In the genomic region with DNA sequence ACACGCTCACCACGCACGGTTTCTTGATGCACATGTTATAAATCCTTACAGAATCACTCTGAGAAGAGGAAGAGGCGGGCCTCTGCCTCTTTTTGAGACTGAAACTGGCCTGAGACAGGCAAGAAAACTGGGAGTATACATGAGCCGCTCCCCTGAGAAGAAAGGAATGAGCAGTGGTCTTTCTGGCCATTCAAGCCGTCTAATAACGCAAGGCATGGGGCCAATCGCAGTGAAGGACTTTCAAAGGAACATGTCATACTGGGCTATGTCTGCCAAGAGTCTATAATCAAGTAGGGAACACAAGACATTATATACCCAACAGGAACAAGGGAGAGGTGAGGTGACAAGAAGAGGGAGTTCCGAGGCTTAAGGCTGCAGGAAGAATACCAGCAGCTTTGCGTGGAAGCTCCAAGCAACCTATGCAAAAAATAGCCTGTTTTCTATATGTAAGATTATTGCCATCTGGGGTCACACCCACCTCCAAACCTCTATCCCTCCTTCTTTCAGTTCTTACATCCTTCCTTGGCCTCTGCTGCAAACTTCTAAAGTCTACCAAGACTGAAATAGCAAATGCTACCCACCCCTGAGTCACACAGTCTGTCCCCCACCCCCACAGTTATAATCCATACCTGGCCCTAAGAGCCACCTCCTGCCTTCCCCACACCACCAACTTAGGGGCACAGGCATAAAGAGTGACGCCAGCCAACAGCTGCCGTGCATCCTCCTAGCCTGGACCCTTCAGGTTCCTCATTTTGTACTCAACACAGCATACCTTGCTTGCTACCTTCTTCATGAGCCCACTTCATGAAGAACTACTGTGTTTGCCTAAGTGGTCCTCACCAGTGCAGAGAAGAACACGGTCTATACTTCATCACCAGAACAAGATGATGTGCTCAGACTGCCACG, we compare ENCODE assay signal across 16 mouse cellular contexts.
DNase-seq lines count a peak whose midpoint lies in the region; ATAC-seq lines count a peak whose summit lies in the region.
"Had no signal": no experiment of that assay in that cellular context is flagged by ENCODE, and none has a peak within 500 bp of the region (broad histone marks: within the 10 kb centered on the region; RNA-seq: fewer than 3 reads in every experiment).

No protein-coding gene starts in this region.

- H3K27me3 ChIP-seq in embryonic facial prominence, embryonic 12.5 days = no peaks in the 10 kb centered on the region
- H3K27me3 ChIP-seq in embryonic facial prominence, embryonic 10.5 days (replicated peaks; ENCODE audit: low read depth, poor library complexity, severe bottlenecking) = no peaks in the 10 kb centered on the region
- no peaks in the 10 kb centered on the region for H3K27me3 ChIP-seq in heart, embryonic 16.5 days (ENCODE audit: control insufficient read depth, insufficient read depth, low read length)
- H3K27me3 ChIP-seq in midbrain, embryonic 10.5 days (ENCODE audit: low read depth, poor library complexity, severe bottlenecking) = no peaks in the 10 kb centered on the region
- no peaks in the 10 kb centered on the region for H3K27me3 ChIP-seq in midbrain, embryonic 16.5 days (ENCODE audit: control insufficient read depth, insufficient read depth, low read depth, low read length)
- H3K27me3 ChIP-seq: hindbrain, embryonic 15.5 days; megakaryocyte, embryonic 14.5 days had no signal

- DNase-seq in embryonic facial prominence, embryonic 10.5 days (ENCODE audit: low spot score) = no peak
- DNase-seq in heart, postnatal 10 days = no peak
- DNase-seq in midbrain, embryonic 10.5 days (ENCODE audit: low spot score) = no peak
- peak; percentile 48 for DNase-seq in telencephalon, adult 2 months (ENCODE audit: low read depth, low spot score)
- DNase-seq in testis, postnatal 10 days (ENCODE audit: low spot score) = no peak
- DNase-seq: cerebellum, adult 2 months; heart, postnatal 14 days; liver, postnatal 0 days; spleen, adult 18-20 months had no signal

- H3K9me3 ChIP-seq in embryonic facial prominence, embryonic 12.5 days = no peaks in the 10 kb centered on the region
- H3K9me3 ChIP-seq in embryonic facial prominence, embryonic 10.5 days = no peaks in the 10 kb centered on the region
- no peaks in the 10 kb centered on the region for H3K9me3 ChIP-seq in heart, embryonic 16.5 days (replicated peaks; ENCODE audit: control insufficient read depth, low read length)
- no peaks in the 10 kb centered on the region for H3K9me3 ChIP-seq in midbrain, embryonic 10.5 days (replicated peaks)
- H3K9me3 ChIP-seq in midbrain, embryonic 16.5 days (replicated peaks; ENCODE audit: control insufficient read depth, low read length, poor library complexity, severe bottlenecking) = no peaks in the 10 kb centered on the region
- H3K9me3 ChIP-seq: hindbrain, embryonic 15.5 days; limb, embryonic 13.5 days; megakaryocyte, embryonic 14.5 days had no signal

- H3K4me3 ChIP-seq in embryonic facial prominence, embryonic 12.5 days = no peak overlapping the region
- H3K4me3 ChIP-seq in embryonic facial prominence, embryonic 10.5 days = no peak overlapping the region
- H3K4me3 ChIP-seq in heart, embryonic 16.5 days (ENCODE audit: low read length) = no peak overlapping the region
- H3K4me3 ChIP-seq in midbrain, embryonic 10.5 days = no peak overlapping the region
- H3K4me3 ChIP-seq in midbrain, embryonic 16.5 days (ENCODE audit: low read depth, low read length) = no peak overlapping the region
- H3K4me3 ChIP-seq: hindbrain, embryonic 15.5 days; limb, embryonic 13.5 days; megakaryocyte, embryonic 14.5 days had no signal

- intact Hi-C loops in heart, postnatal 10 days (cut with DNase I) = no loop called here

- H3K9ac ChIP-seq in embryonic facial prominence, embryonic 12.5 days = no peak overlapping the region
- no peak overlapping the region for H3K9ac ChIP-seq in heart, embryonic 16.5 days (ENCODE audit: low read length)
- H3K9ac ChIP-seq in midbrain, embryonic 16.5 days (ENCODE audit: low read depth, low read length) = no peak overlapping the region
- H3K9ac ChIP-seq: hindbrain, embryonic 15.5 days; limb, embryonic 13.5 days; liver, postnatal 0 days had no signal

- no peak for ATAC-seq in embryonic facial prominence, embryonic 12.5 days (ENCODE audit: insufficient number of reproducible peaks, insufficient read depth, low FRiP score, low TSS enrichment)
- ATAC-seq in heart, embryonic 16.5 days (replicated peaks; ENCODE audit: extremely low read depth, insufficient read depth, low FRiP score) = no peak
- no peak for ATAC-seq in midbrain, embryonic 16.5 days
- ATAC-seq: intestine, embryonic 16.5 days; liver, postnatal 0 days had no signal

- H3K27ac ChIP-seq in embryonic facial prominence, embryonic 12.5 days = peak overlapping the region; percentile 78
- H3K27ac ChIP-seq in embryonic facial prominence, embryonic 10.5 days (replicated peaks) = no peak overlapping the region
- 0 out of 2 replicates have a peak overlapping the region, but pooled peaks have one; percentile 3 for H3K27ac ChIP-seq in heart, embryonic 16.5 days (ENCODE audit: low read length)
- H3K27ac ChIP-seq in midbrain, embryonic 10.5 days (replicated peaks) = peak overlapping the region; percentile 11; the same call in 1 of the 2 replicates
- no peak overlapping the region for H3K27ac ChIP-seq in midbrain, embryonic 16.5 days (ENCODE audit: low read length)

- H3K4me2 ChIP-seq in embryonic facial prominence, embryonic 12.5 days (replicated peaks) = no peak overlapping the region
- H3K4me2 ChIP-seq in heart, embryonic 16.5 days (ENCODE audit: low read depth, low read length) = no peak overlapping the region
- H3K4me2 ChIP-seq in midbrain, embryonic 16.5 days (ENCODE audit: low read length) = no peak overlapping the region
- H3K4me2 ChIP-seq: hindbrain, embryonic 15.5 days; limb, embryonic 13.5 days had no signal

- H3K36me3 ChIP-seq in embryonic facial prominence, embryonic 12.5 days = no peaks in the 10 kb centered on the region
- H3K36me3 ChIP-seq in embryonic facial prominence, embryonic 10.5 days (replicated peaks) = no peaks in the 10 kb centered on the region
- no peaks in the 10 kb centered on the region for H3K36me3 ChIP-seq in heart, embryonic 16.5 days (ENCODE audit: control insufficient read depth, insufficient read depth)
- peaks cover 15% of the 10 kb centered on the region for H3K36me3 ChIP-seq in midbrain, embryonic 10.5 days
- no peaks in the 10 kb centered on the region for H3K36me3 ChIP-seq in midbrain, embryonic 16.5 days (ENCODE audit: control insufficient read depth, insufficient read depth, low read length)
- H3K36me3 ChIP-seq: hindbrain, embryonic 15.5 days; limb, embryonic 13.5 days had no signal

- H3K4me1 ChIP-seq in embryonic facial prominence, embryonic 12.5 days = peaks cover 25% of the 10 kb centered on the region
- H3K4me1 ChIP-seq in embryonic facial prominence, embryonic 10.5 days = peaks cover 43% of the 10 kb centered on the region
- peaks cover 28% of the 10 kb centered on the region for H3K4me1 ChIP-seq in heart, embryonic 16.5 days (ENCODE audit: control insufficient read depth, insufficient read depth, low read length)
- H3K4me1 ChIP-seq in midbrain, embryonic 10.5 days = peaks cover 66% of the 10 kb centered on the region
- peaks cover 5% of the 10 kb centered on the region; the same call in 1 of the 2 replicates for H3K4me1 ChIP-seq in midbrain, embryonic 16.5 days (ENCODE audit: control insufficient read depth, insufficient read depth, low read length)

- WGBS in embryonic facial prominence, embryonic 12.5 days = 88% methylated on average over 14 of the region's 14 CpGs
- WGBS in embryonic facial prominence, embryonic 10.5 days = 92% methylated on average over 14 of the region's 14 CpGs
- 81% methylated on average over 14 of the region's 14 CpGs for WGBS in heart, embryonic 16.5 days
- 95% methylated on average over 14 of the region's 14 CpGs for WGBS in midbrain, embryonic 10.5 days
- 88% methylated on average over 14 of the region's 14 CpGs for WGBS in midbrain, embryonic 16.5 days

Comparison
In these comparisons a context has a peak if more than half of its experiments do, and no peak if none do; other contexts are left out.
1. H3K27ac ChIP-seq: peak in embryonic facial prominence, embryonic 12.5 days (single experiment), heart, embryonic 16.5 days (single experiment) and midbrain, embryonic 10.5 days (single experiment); none in embryonic facial prominence, embryonic 10.5 days (single experiment) and midbrain, embryonic 16.5 days (single experiment).